Mouse (Mus musculus) gastrocnemius, postnatal 36 days (tissue): Measurements from ENCODE around the gene Cep290. TPM values are rescaled to one million over a fixed set of nuclear protein-coding genes. Genes with fewer than 3 reads are reported as not detected.
"Not testable (repeated sequence)": the region's sequence is repeated elsewhere in the genome, so short reads cannot be mapped to it uniquely, and the experiment has no call there.

Experiments
- DNase-seq, 2 experiments: peaks; one replicate each; pipeline ENCODE4 v3.0.0; 2022
- intact Hi-C: fragments of 180-260 bp; cut with DNase I; formaldehyde crosslinking; loops from one replicate; pipeline ENCODE4 v1.15.1; 2025
- long read RNA-seq, 2 experiments: library from polyadenylated mRNA; stranded (forward); transcript quantifications; one replicate each; pipeline ENCODE4 v2.0.0; 2021
- total RNA-seq, 2 experiments: library from RNA; stranded (reverse); gene quantifications; 2 replicates each; pipeline ENCODE4 v1.2.3; 2021

The Cep290 gene
- total RNA-seq, result 1 to 10 TPM; 2.2 to 2.6 TPM
- long read RNA-seq, experiment 1, result 0 reads
- long read RNA-seq, experiment 2, result 0 reads

- intact Hi-C loops, result no loop called here
- peak; percentile 81 to 89 for DNase-seq
These were observed at the start of gene Cep290, which contains the start of gene Tmtc3 for GRCm38 (mm10) chr10:100487097-100487978. TSS of gene Cep290 (plus strand) at chr10:100487558. TSS of gene Tmtc3 (minus strand) at chr10:100487350.

- no peak for DNase-seq
- intact Hi-C loops, result no loop called here
These were observed 38.0 kb upstream of the Cep290 start for GRCm38 (mm10) chr10:100449394-100449793.

- intact Hi-C loops, result no loop called here
- no peak for DNase-seq
These were observed 26.8 kb upstream of the Cep290 start for GRCm38 (mm10) chr10:100460515-100460914.

- DNase-seq, result no peak
- intact Hi-C loops, result no loop called here
These were observed 12.3 kb upstream of the Cep290 start for GRCm38 (mm10) chr10:100475040-100475439.

- no peak for DNase-seq
- intact Hi-C loops, result no loop called here
These were observed 7.8 kb upstream of the Cep290 start for GRCm38 (mm10) chr10:100479538-100479937.

- intact Hi-C loops, result no loop called here
- DNase-seq, result no peak
These were observed 659 bp upstream of the Cep290 start for GRCm38 (mm10) chr10:100486701-100487096.

GRCm38 (mm10) chr10:100491916-100492315, 4.6 kb downstream of the Cep290 start:
- no peak for DNase-seq
- intact Hi-C loops, result no loop called here

- intact Hi-C loops, result no loop called here
- no peak for DNase-seq
These were observed 11.0 kb downstream of the Cep290 start for GRCm38 (mm10) chr10:100498309-100498708.

- intact Hi-C loops, result no loop called here
- DNase-seq, result no peak
These were observed 20.8 kb downstream of the Cep290 start for GRCm38 (mm10) chr10:100508170-100508569.

- intact Hi-C loops, result no loop called here
- DNase-seq, result no peak
These were observed 34.3 kb downstream of the Cep290 start for GRCm38 (mm10) chr10:100521617-100522016.

- DNase-seq, result no peak
- intact Hi-C loops, result no loop called here
These were observed 35.0 kb downstream of the Cep290 start for GRCm38 (mm10) chr10:100522330-100522729.

GRCm38 (mm10) chr10:100524499-100525390, 37.4 kb downstream of the Cep290 start:
- intact Hi-C loops, result no loop called here
- no peak for DNase-seq

- DNase-seq, result no peak
- intact Hi-C loops, result no loop called here
These were observed 69.3 kb downstream of the Cep290 start for GRCm38 (mm10) chr10:100556566-100557175.

- DNase-seq, intact Hi-C loops: not testable (repeated sequence)
These were observed 73.0 kb downstream of the Cep290 start for GRCm38 (mm10) chr10:100560194-100560883.

- intact Hi-C loops, result no loop called here
- no peak for DNase-seq
These were observed 76.8 kb downstream of the Cep290 start for GRCm38 (mm10) chr10:100564112-100564511.

- intact Hi-C loops, result no loop called here
- DNase-seq, result no peak
These were observed 84.3 kb downstream of the Cep290 start for GRCm38 (mm10) chr10:100571707-100572106.

GRCm38 (mm10) chr10:100574505-100575149, 87.3 kb downstream of the Cep290 start:
- intact Hi-C loops, result no loop called here
- no peak for DNase-seq

GRCm38 (mm10) chr10:100575294-100575693, 87.9 kb downstream of the Cep290 start:
- no peak for DNase-seq
- intact Hi-C loops, result no loop called here

- intact Hi-C loops, result no loop called here
- no peak for DNase-seq
These were observed 96.8 kb downstream of the Cep290 start for GRCm38 (mm10) chr10:100584178-100584577.

- intact Hi-C loops, result no loop called here
- DNase-seq, result no peak
These were observed 101.2 kb downstream of the Cep290 start for GRCm38 (mm10) chr10:100588524-100588923.
